Mouse (Mus musculus) layer of hippocampus, postnatal 25 days (tissue): Measurements from ENCODE around the gene Pld1. TPM values are rescaled to one million over a fixed set of nuclear protein-coding genes. Genes with fewer than 3 reads are reported as not detected.

Experiments
- total RNA-seq, 2 experiments: library from RNA; stranded (reverse); gene quantifications; 2 replicates each; pipeline ENCODE4 v1.2.3; 2021

Gene Pld1
- total RNA-seq, 2 experiments from 2014 or later: 7.8 to 10.5 TPM

Other genes starting within 250 kb of the Pld1 start
- 10 to 100 TPM; 20.2 to 21.6 TPM for gene Fndc3b, start 227.4 kb upstream of the Pld1 start, total RNA-seq
- 1 to 10 TPM; 1.2 to 1.8 TPM for gene Tmem212, start 42.3 kb upstream of the Pld1 start, total RNA-seq